Mouse (Mus musculus): ENCODE data around the gene Slc5a3. TPM values are rescaled to one million over a fixed set of nuclear protein-coding genes. Genes with fewer than 3 reads are reported as not detected.

Gene Slc5a3
- polyA plus RNA-seq (2014; fragmentation: Nextera tagmentation; extraction: Ambion mirVana): 11.7 and 12.1 TPM in 2 replicates

- WGBS: 0% methylated on average over 32 of the region's 99 CpGs
- H3K4me2 ChIP-seq (ENCODE audit: low read depth, low read length): peak within 1 kb of the TSS; percentile 91
- peak within 1 kb of the TSS; percentile 85 for H3K9ac ChIP-seq (ENCODE audit: low read depth, low read length)
- H3K27me3 ChIP-seq (replicated peaks; ENCODE audit: control insufficient read depth, insufficient read depth, low read length): no peaks in the 10 kb centered on the region
- peak within 1 kb of the TSS; percentile 93 for H3K4me3 ChIP-seq (ENCODE audit: low read depth, low read length)
- peak within 1 kb of the TSS; percentile 77 for H3K27ac ChIP-seq (replicated peaks; ENCODE audit: low read depth, low read length)
- peak; percentile 85 for DNase-seq (ENCODE audit: low spot score)
- H3K4me1 ChIP-seq (ENCODE audit: control insufficient read depth, insufficient read depth, low read length): peaks cover 15% of the 10 kb centered on the region
- ATAC-seq (ENCODE audit: low read depth): peak; percentile 93
- H3K9me3 ChIP-seq (ENCODE audit: control insufficient read depth, low read length): peaks cover 10% of the 10 kb centered on the region; the same call in 1 of the 2 replicates
- H3K36me3 ChIP-seq (ENCODE audit: control insufficient read depth, insufficient read depth, low read length): peaks cover 29% of the 10 kb centered on the region
Observed at GRCm38 (mm10) chr16:92057852-92058643, at the start of gene Slc5a3, which contains the start of the genes Mrps6 and Gm49711. TSS of gene Slc5a3 (plus strand) at chr16:92058322. TSS of gene Mrps6 (plus strand) at chr16:92058270. TSS of gene Gm49711 (plus strand) at chr16:92058316.

- Histone ChIP-seq H3K27ac (replicated peaks; ENCODE audit: low read depth, low read length) (no peak overlapping the region), H3K4me1 (ENCODE audit: control insufficient read depth, insufficient read depth, low read length) (no peaks in the 10 kb centered on the region), H3K9ac (ENCODE audit: low read depth, low read length) (no peak overlapping the region), H3K36me3 (ENCODE audit: control insufficient read depth, insufficient read depth, low read length) (no peaks in the 10 kb centered on the region), H3K4me2 (ENCODE audit: low read depth, low read length) (no peak overlapping the region), H3K27me3 (replicated peaks; ENCODE audit: control insufficient read depth, insufficient read depth, low read length) (no peaks in the 10 kb centered on the region), H3K4me3 (ENCODE audit: low read depth, low read length) (no peak overlapping the region), H3K9me3 (ENCODE audit: control insufficient read depth, low read length) (no peaks in the 10 kb centered on the region)
- DNase-seq (ENCODE audit: low spot score) (no peak), ATAC-seq (ENCODE audit: low read depth) (no peak)
- 90% methylated on average over 2 of the region's 2 CpGs for WGBS
Observed at GRCm38 (mm10) chr16:92009586-92009985, 48.5 kb upstream of the Slc5a3 start.

- no peak overlapping the region for H3K4me2 ChIP-seq (ENCODE audit: low read depth, low read length)
- DNase-seq (ENCODE audit: low spot score) (no peak), ATAC-seq (ENCODE audit: low read depth) (no peak)
- no peaks in the 10 kb centered on the region for H3K36me3 ChIP-seq (ENCODE audit: control insufficient read depth, insufficient read depth, low read length)
- H3K9me3 ChIP-seq (ENCODE audit: control insufficient read depth, low read length): no peaks in the 10 kb centered on the region
- H3K4me1 ChIP-seq (ENCODE audit: control insufficient read depth, insufficient read depth, low read length): peaks cover 5% of the 10 kb centered on the region
- H3K4me3 ChIP-seq (ENCODE audit: low read depth, low read length): no peak overlapping the region
- H3K27me3 ChIP-seq (replicated peaks; ENCODE audit: control insufficient read depth, insufficient read depth, low read length): no peaks in the 10 kb centered on the region
- no peak overlapping the region for H3K9ac ChIP-seq (ENCODE audit: low read depth, low read length)
- H3K27ac ChIP-seq (replicated peaks; ENCODE audit: low read depth, low read length): no peak overlapping the region
- WGBS: 80% methylated on average over 8 of the region's 8 CpGs
Observed at GRCm38 (mm10) chr16:92016792-92017191, 41.3 kb upstream of the Slc5a3 start.

- H3K4me3 ChIP-seq (ENCODE audit: low read depth, low read length): peak overlapping the region; percentile 34
- H3K36me3 ChIP-seq (ENCODE audit: control insufficient read depth, insufficient read depth, low read length): no peaks in the 10 kb centered on the region
- peak overlapping the region; percentile 49 for H3K27ac ChIP-seq (replicated peaks; ENCODE audit: low read depth, low read length)
- peaks cover 5% of the 10 kb centered on the region for H3K4me1 ChIP-seq (ENCODE audit: control insufficient read depth, insufficient read depth, low read length)
- no peaks in the 10 kb centered on the region for H3K9me3 ChIP-seq (ENCODE audit: control insufficient read depth, low read length)
- H3K27me3 ChIP-seq (replicated peaks; ENCODE audit: control insufficient read depth, insufficient read depth, low read length): no peaks in the 10 kb centered on the region
- ATAC-seq (ENCODE audit: low read depth) (peak; percentile 58; the same call in 1 of the 2 replicates), DNase-seq (ENCODE audit: low spot score) (peak; percentile 70)
- H3K4me2 ChIP-seq (ENCODE audit: low read depth, low read length): peak overlapping the region; percentile 54
- 6% methylated on average over 26 of the region's 26 CpGs for WGBS
- H3K9ac ChIP-seq (ENCODE audit: low read depth, low read length): peak overlapping the region; percentile 65
Observed at GRCm38 (mm10) chr16:92019141-92020118, 38.7 kb upstream of the Slc5a3 start.

- no peaks in the 10 kb centered on the region for H3K9me3 ChIP-seq (ENCODE audit: control insufficient read depth, low read length)
- H3K4me2 ChIP-seq (ENCODE audit: low read depth, low read length): no peak overlapping the region
- no peaks in the 10 kb centered on the region for H3K27me3 ChIP-seq (replicated peaks; ENCODE audit: control insufficient read depth, insufficient read depth, low read length)
- H3K27ac ChIP-seq (replicated peaks; ENCODE audit: low read depth, low read length): no peak overlapping the region
- no peak overlapping the region for H3K4me3 ChIP-seq (ENCODE audit: low read depth, low read length)
- H3K36me3 ChIP-seq (ENCODE audit: control insufficient read depth, insufficient read depth, low read length): no peaks in the 10 kb centered on the region
- peaks cover 5% of the 10 kb centered on the region for H3K4me1 ChIP-seq (ENCODE audit: control insufficient read depth, insufficient read depth, low read length)
- ATAC-seq (ENCODE audit: low read depth): no peak
- 80% methylated on average over 12 of the region's 12 CpGs for WGBS
- DNase-seq (ENCODE audit: low spot score): no peak
- no peak overlapping the region for H3K9ac ChIP-seq (ENCODE audit: low read depth, low read length)
Observed at GRCm38 (mm10) chr16:92021656-92022400, 36.3 kb upstream of the Slc5a3 start.

- Histone ChIP-seq H3K36me3 (ENCODE audit: control insufficient read depth, insufficient read depth, low read length) (no peaks in the 10 kb centered on the region), H3K27ac (replicated peaks; ENCODE audit: low read depth, low read length) (no peak overlapping the region), H3K4me2 (ENCODE audit: low read depth, low read length) (no peak overlapping the region), H3K4me1 (ENCODE audit: control insufficient read depth, insufficient read depth, low read length) (peaks cover 5% of the 10 kb centered on the region), H3K9ac (ENCODE audit: low read depth, low read length) (no peak overlapping the region), H3K4me3 (ENCODE audit: low read depth, low read length) (no peak overlapping the region), H3K9me3 (ENCODE audit: control insufficient read depth, low read length) (no peaks in the 10 kb centered on the region), H3K27me3 (replicated peaks; ENCODE audit: control insufficient read depth, insufficient read depth, low read length) (no peaks in the 10 kb centered on the region)
- 57% methylated on average over 20 of the region's 20 CpGs for WGBS
- ATAC-seq (ENCODE audit: low read depth) (no peak), DNase-seq (ENCODE audit: low spot score) (peak; percentile 24)
Observed at GRCm38 (mm10) chr16:92022494-92023283, 35.4 kb upstream of the Slc5a3 start.

- Histone ChIP-seq H3K4me3 (ENCODE audit: low read depth, low read length) (no peak overlapping the region), H3K36me3 (ENCODE audit: control insufficient read depth, insufficient read depth, low read length) (no peaks in the 10 kb centered on the region), H3K9ac (ENCODE audit: low read depth, low read length) (no peak overlapping the region), H3K4me2 (ENCODE audit: low read depth, low read length) (no peak overlapping the region), H3K9me3 (ENCODE audit: control insufficient read depth, low read length) (no peaks in the 10 kb centered on the region), H3K4me1 (ENCODE audit: control insufficient read depth, insufficient read depth, low read length) (no peaks in the 10 kb centered on the region), H3K27me3 (replicated peaks; ENCODE audit: control insufficient read depth, insufficient read depth, low read length) (no peaks in the 10 kb centered on the region), H3K27ac (replicated peaks; ENCODE audit: low read depth, low read length) (no peak overlapping the region)
- WGBS: 90% methylated on average over 3 of the region's 3 CpGs
- no peak for ATAC-seq (ENCODE audit: low read depth)
- no peak for DNase-seq (ENCODE audit: low spot score)
Observed at GRCm38 (mm10) chr16:92033286-92033685, 24.8 kb upstream of the Slc5a3 start.

Measured in embryonic facial prominence, embryonic 14.5 days (tissue).